Mouse (Mus musculus): ENCODE results near the gene Bbs1.
"Not testable (repeated sequence)": the region's sequence is repeated elsewhere in the genome, so short reads cannot be mapped to it uniquely, and the experiment has no call there.

Gene Bbs1

DNA sequence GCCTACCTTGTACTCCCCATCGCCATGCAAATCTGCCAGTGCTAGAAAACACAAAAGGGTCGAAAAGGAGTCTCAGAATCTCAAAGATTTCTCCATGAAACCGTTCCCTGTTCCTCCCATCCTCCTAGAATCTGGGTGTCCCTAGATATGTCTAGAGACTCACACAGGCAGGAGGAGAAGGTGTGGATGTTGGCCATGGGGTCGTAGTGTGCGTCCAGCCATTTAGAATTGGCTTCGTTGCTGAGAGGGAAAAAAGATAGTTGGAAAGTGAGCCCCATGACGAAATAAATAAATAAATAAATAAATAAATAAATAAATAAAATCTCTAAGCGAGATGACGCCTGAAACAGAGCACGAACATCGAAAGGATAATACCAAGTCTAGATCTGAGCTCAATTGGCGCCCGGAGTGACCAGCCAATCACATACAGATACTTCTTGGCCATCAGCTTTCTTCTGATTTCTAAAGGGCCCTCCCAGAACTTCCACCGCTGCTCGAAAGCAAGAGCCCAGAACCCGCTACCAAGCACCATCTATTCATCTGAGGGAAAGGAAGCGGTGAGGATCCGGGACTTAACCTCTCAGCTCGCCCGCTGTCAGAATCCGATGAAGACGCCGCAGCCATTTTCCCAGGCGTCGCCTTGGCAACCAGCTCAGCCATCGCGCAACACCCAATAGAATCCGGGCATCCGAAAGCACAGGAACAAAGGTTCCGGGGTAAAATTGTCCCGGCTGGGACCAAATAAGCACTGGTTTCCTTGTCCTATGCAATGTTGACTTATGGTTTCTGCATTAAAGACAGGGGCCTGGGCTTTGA, at the start of gene Bbs1:
Bbs1 (minus strand) TSS at position 650 of the 816 bp plus-strand sequence.
- peak; percentile 81 for DNase-seq (ENCODE audit: low read depth, low spot score)

GRCm38 (mm10) chr19:4948641-4949040, 42.2 kb upstream of the Bbs1 start:
- DNase-seq (ENCODE audit: low read depth, low spot score), result not testable (repeated sequence)

DNA sequence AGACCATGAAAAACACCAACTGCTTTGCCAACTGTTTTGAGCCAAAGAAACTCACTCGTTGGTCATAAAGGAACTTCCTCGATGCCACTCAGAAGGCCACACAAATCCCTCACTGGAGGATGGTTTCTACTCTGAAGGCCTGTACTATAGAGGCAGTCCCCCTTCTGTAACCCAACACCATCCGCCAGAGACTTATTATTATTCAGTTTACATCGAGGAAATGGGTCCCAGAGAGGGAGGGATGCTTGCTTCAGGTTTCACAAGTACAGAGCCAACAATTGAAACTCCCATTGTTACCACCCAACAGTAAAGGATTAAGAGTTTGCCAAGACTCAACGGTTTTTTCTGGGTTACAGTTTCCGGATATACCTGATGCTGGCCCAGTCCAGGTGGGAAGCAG, 39.1 kb upstream of the Bbs1 start:
- DNase-seq (ENCODE audit: low read depth, low spot score), result peak; percentile 67

DNA sequence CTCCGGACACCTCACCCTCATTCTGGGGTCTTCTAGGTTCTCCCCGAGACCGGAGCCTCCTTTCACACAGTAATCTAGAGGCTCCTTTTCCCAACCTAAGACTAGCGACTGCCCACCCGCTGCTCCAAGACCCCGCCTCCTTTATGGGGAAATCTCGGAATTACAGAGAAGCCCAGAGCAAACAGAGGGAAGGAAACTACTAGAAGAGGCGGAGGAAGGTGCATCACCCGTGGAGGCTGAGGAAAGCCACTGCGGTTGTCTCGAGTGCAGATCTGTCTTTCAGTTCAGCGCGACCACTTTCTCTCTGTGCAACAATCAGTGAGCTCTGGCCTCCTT, 36.8 kb upstream of the Bbs1 start:
- no peak for DNase-seq (ENCODE audit: low read depth, low spot score)

GRCm38 (mm10) chr19:4942551-4943252, 36.3 kb upstream of the Bbs1 start, which contains the start of gene Peli3:
Gene Peli3 (minus strand): TSS chr19:4943127.
- peak; percentile 74 for DNase-seq (ENCODE audit: low read depth, low spot score)

GRCm38 (mm10) chr19:4937444-4938310, 31.2 kb upstream of the Bbs1 start:
- no peak for DNase-seq (ENCODE audit: low read depth, low spot score)

- no peak for DNase-seq (ENCODE audit: low read depth, low spot score)
Observed at GRCm38 (mm10) chr19:4936896-4937295, 30.5 kb upstream of the Bbs1 start.

- no peak for DNase-seq (ENCODE audit: low read depth, low spot score)
Observed at GRCm38 (mm10) chr19:4928781-4929180, 22.4 kb upstream of the Bbs1 start.

DNA sequence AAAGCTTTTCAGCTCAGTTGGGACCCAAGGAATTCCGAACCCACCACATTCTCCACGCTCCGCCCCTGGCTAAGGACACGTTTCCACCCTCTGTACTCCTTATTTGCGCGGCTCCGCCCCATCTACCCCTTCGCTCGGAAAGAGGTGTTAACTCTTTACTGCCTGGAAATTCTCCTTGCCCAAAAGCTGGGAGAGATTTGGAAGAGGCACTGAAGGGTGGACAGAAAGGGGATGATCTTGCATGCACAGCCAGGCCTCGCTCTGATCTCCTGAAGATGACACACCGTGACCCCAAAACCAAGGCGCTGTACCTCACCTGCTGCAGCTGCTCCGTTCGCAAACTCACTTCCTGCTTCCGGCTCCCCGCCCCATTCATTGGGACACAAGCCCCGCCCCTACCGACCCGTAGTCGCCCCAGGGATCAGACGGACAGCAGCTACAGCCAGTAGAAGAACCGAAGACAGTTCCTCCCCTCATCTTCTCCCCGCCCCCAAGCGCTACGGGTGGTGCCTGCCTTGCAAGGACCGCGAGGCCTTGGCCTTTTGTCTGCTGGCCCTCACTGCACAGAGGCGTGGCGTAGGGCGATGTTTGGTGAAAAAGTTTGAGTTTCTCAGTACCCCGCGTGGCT, 21.6 kb upstream of the Bbs1 start, which contains the start of gene Dpp3:
Dpp3 (minus strand) TSS at position 384 of the 628 bp plus-strand sequence.
- DNase-seq (ENCODE audit: low read depth, low spot score), result peak; percentile 99

- peak; percentile 64 for DNase-seq (ENCODE audit: low read depth, low spot score)
Observed at GRCm38 (mm10) chr19:4925121-4925860, 18.9 kb upstream of the Bbs1 start.

DNA sequence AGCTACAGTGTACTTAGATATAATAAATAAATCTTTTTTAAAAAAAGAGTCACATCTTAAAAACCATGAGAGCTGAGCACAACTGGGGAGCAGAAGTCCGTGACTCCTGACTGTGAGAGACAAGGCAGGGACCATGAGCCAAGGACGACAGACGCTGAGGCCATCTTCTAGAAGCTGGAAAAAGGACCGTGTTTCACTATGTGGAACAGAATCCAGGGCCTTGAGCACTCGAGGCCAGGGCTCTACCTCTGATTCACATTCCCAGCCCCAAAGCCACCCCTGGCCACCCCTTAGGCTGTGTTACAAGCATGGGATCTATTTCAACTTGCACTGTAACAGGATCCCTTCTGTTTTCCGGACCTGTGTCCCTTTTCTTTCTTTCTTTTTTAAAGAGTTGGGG, 13.2 kb upstream of the Bbs1 start:
- no peak for DNase-seq (ENCODE audit: low read depth, low spot score)

DNA sequence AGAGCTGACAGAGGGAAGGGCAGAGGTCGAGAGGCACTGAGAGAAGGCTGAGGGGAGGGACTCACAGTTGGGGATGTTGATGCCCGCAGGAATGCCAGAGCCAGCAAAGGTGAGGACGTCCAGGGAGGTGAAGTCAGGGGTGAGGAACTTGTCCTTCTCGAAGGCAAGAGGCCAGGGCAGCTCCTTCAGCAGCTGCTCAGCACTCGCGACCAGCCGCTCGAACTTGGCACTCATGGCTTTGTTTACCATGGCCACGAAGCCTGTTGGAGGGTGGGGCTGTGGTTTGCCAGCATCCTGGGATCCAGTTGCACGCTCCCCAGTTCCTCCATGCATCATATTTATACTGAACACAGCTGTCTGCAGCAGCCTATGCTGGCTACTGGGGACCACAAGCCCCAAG, 10.4 kb upstream of the Bbs1 start:
- DNase-seq (ENCODE audit: low read depth, low spot score), result no peak

GRCm38 (mm10) chr19:4915924-4916603, 9.6 kb upstream of the Bbs1 start:
- no peak for DNase-seq (ENCODE audit: low read depth, low spot score)

DNA sequence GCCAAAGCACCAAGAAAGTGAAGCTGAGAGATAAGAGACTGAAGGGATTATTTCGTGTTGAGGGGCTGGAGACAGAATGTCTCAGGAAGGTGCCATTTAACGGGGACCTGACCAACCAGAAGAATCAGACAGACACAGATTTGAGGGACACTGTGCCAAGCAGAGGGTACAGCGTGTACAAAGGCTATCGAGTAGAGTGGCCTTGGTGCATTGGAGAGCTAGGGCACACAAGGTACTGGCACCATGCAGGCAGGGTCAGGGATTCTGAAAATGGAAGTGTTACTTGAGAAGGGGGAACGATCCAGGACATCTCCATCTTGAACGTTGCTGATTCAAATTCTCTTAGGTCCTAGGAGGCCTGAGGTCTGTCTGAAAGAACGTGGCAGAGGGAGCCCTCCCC, 2.9 kb upstream of the Bbs1 start:
- no peak for DNase-seq (ENCODE audit: low read depth, low spot score)

DNA sequence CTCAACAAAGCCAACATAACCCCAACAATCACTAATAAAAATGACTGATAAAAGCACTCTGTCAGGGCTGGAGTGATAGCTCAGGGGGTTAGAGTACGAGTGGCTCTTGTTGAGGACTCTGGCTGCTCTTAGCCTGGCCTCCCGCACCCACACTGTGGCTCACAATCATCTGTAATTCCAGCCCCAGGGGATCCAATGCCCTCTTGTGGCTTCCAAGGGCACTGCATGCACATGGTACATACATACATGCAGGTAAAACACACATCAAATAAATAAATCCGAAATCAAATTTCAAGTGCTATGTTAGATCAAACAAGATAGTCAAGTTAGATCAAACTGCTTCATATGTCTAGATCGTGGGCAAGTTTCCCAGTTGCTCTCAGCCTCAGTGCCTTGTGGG, 1.7 kb upstream of the Bbs1 start:
- peak; percentile 80 for DNase-seq (ENCODE audit: low read depth, low spot score)

- DNase-seq (ENCODE audit: low read depth, low spot score), result no peak
Observed at GRCm38 (mm10) chr19:4899888-4900287, 6.5 kb downstream of the Bbs1 start.

GRCm38 (mm10) chr19:4898972-4899371, 7.5 kb downstream of the Bbs1 start:
- DNase-seq (ENCODE audit: low read depth, low spot score), result no peak

DNA sequence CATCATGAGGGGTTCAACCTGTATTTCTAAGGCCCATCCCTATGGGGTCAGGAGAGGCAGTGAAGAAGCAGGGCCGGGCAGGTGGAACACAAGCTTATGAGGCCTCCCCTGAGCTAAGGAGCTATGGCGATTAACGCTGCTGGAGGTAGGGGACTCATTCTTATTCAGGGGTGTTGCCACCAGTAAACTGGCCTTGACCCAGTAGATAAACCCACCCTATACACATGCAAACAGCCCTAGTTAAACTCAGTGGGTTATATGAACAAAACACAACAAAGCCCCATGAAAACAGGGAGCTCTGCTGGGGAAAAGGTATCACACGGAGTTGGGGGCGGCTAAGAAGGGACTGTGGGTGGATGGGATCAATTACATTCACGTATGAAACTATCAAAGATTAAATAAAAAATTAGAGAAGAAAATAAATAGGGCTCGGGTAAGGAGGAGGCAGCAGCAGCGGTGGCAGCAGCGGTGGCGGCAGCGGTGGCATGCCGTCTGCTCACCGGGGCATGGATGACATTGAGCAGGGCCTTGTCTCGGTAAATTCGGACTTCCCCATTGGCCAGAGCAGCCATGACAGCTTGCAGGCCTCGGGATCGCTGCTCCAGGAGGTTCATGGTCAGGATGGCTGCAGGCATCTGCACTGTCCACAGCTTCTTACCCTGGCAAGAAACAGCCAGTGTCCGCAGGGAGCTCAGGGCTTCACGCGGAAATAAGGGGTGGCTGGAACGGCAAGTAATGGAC, 9.5 kb downstream of the Bbs1 start:
- peak; percentile 95 for DNase-seq (ENCODE audit: low read depth, low spot score)

DNA sequence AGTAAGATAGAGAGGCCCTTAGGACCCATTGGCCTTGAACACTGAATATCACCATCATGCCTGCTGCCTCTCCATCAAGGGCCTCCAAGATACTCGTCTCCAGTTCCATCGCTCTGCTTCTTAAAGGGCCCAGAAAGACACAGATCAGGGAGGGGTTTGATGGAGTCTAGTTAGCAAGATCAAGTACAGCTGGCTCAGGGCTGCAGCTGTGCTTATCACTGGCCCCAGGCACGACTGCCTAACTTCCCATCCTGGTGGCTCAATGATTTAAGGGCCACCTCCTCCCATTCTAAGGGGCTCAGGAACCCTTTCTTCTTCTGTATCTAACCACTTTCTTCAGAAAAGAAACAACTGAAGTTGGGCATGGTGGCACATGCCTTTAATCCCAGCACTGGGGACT, 14.6 kb downstream of the Bbs1 start:
- DNase-seq (ENCODE audit: low read depth, low spot score), result no peak

DNA sequence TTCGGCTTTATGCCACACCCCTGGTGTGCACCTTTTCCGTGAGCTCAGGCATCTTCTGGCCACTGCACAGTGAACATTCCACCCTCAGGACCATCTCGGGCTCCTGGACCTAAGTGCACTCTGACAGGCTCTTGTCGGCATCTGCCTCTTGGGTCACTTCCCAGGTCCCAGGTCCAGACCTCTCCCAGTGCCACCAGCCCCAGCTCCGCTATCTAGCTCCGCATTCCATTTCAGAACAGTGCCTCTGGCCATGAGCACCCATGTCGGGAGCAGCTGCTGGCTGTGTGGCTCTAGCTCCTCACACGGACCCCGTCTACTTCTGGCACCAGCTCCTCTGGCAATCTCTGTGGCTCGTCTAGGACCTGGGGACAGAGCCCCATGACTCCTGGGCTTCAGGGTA, 16.6 kb downstream of the Bbs1 start:
- no peak for DNase-seq (ENCODE audit: low read depth, low spot score)

Data from ES-CJ7 (cell line).